Mouse (Mus musculus) embryonic fibroblast, embryonic 13.5 days (primary cell): Measurements from ENCODE around the gene Sun2. TPM values are rescaled to one million over a fixed set of nuclear protein-coding genes. Genes with fewer than 3 reads are reported as not detected.

Source experiments
- H3K27ac ChIP-seq: 2 replicates; pipeline ENCODE4 v1.5.1; 2012; ENCODE audit warnings: low read length, control low read depth, inconsistent platforms; ENCODE audit not compliant: insufficient read depth
- H3K4me1 ChIP-seq: 2 replicates; pipeline ENCODE4 v1.6.1; 2011; ENCODE audit warnings: low read length; ENCODE audit not compliant: control insufficient read depth, insufficient read depth
- H3K4me3 ChIP-seq: 2 replicates; pipeline ENCODE4 v1.5.1; 2011; ENCODE audit warnings: mild to moderate bottlenecking, control low read depth, low read length; ENCODE audit not compliant: insufficient read depth
- CTCF ChIP-seq: IDR thresholded peaks from 2 replicates; pipeline ENCODE4 v1.5.1; 2011; ENCODE audit warnings: mild to moderate bottlenecking, control low read depth, low read length, moderate library complexity, borderline replicate concordance; ENCODE audit not compliant: insufficient read depth
- POLR2A ChIP-seq: IDR thresholded peaks from 2 replicates; pipeline ENCODE4 v1.6.1; 2011; ENCODE audit warnings: low read depth, mild to moderate bottlenecking, control low read depth, low read length, moderate library complexity
- polyA plus RNA-seq: library from polyadenylated mRNA; stranded (reverse); fragments of >200 nt; gene quantifications from 2 replicates; pipeline ENCODE4 v1.2.4, GENCODE M21; 2011; ENCODE audit warnings: low read depth; ENCODE audit not compliant: missing spikeins, insufficient read length

Gene Sun2
- polyA plus RNA-seq, 1 experiment = 43.3 TPM

DNA sequence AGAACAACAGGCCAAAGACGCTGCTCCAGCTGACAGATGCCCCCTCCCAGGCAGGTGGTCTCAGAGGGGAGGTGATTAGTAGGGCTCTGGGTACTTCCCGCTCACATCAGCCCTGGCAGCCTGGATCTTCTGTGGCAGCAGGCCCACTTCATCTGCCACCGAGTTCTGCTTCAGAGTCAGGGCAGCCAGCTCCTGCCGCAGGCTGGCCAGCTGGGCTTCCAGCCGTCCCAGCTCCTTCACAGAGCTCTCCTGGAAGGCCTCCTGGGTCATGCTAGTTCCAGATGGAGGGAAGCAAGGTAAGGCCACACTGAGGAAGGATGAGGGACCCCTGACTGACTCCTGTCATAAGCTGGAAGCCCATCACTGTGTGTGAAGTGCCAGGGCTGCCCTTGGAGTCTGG, 14.0 kb downstream of the Sun2 start:
- Histone ChIP-seq H3K4me1 (no peaks in the 10 kb centered on the region), H3K27ac (no peak overlapping the region), H3K4me3 (no peak overlapping the region)
- TF ChIP-seq CTCF = no peak
- TF ChIP-seq POLR2A = no peak

DNA sequence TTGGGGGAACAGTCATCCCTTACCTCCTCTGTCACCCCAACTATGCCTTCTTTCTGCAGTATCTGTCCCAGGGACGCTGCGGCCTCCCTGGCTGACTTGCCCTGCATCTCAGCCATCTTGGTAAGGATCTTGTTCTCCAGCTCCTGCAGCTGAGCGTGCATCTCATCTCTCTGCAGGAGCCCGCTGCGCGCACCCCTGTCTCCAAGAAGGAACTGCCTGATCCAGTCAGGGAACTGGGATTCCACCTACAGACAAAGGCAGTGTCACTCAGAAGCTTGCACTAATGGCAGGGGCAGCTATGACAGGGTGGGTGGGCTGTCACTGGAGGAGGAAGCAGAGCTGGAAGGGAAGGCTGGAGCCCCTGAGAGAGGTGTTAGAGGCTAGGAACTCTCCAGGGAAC, 14.5 kb downstream of the Sun2 start:
- H3K4me1 ChIP-seq = no peaks in the 10 kb centered on the region
- no peak overlapping the region for H3K4me3 ChIP-seq
- no peak overlapping the region for H3K27ac ChIP-seq
- no peak for TF ChIP-seq POLR2A
- TF ChIP-seq CTCF = no peak

DNA sequence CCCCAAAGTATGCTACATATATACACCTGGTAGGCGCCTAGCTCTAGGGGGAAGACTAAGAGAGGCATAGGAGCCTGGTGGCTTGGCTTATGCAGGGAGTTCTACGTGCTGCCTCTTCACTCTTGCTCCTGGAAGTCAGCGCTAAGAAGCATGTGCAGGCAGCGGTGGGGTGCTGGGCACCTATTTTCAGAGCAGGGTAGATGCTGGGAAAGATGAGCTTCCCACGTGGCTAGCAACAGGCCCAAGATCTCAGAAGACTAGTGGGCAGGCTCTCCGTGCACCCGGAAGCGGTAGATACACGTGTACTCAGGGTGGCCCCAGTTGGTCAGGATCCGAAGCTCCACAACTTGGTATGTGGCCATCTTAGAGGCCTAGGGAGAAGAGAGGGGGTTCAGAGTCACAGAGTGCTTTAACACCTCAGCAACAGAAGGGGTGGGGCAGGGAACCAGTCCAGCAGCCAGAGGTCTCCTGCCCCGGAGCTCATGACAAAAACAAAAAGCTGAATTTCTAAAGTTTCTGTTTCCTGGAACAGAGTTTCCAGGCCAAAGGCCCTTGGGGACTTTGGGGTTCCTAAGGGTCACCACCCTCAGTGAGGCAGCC, 17.0 kb downstream of the Sun2 start:
- Histone ChIP-seq H3K27ac (no peak overlapping the region), H3K4me3 (no peak overlapping the region), H3K4me1 (no peaks in the 10 kb centered on the region)
- TF ChIP-seq POLR2A (no peak), CTCF (no peak)

DNA sequence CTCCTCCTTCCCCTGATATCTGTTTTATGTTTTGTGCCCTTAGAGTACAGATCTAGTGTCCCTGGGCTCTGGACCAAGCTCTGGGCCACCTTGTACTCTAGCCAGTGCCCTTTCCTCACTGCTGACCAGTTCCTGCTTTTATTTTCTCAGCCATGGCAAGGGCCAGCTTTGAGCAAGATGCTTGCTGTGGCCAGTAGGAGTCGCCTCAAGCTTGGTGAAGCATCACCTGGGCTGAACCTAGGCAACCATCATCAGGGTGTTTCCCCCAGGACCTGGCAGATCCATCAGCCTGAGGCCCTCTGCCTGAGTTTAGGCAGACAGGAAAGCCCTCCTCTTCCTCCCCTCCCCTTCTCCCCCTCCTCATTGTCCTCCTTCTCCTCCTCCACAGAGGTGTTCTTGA, 18.9 kb downstream of the Sun2 start:
- TF ChIP-seq CTCF = peak; percentile 62; the same call in 1 of the 2 replicates
- no peak for TF ChIP-seq POLR2A
- no peak overlapping the region for H3K27ac ChIP-seq
- H3K4me3 ChIP-seq = no peak overlapping the region
- H3K4me1 ChIP-seq = no peaks in the 10 kb centered on the region

DNA sequence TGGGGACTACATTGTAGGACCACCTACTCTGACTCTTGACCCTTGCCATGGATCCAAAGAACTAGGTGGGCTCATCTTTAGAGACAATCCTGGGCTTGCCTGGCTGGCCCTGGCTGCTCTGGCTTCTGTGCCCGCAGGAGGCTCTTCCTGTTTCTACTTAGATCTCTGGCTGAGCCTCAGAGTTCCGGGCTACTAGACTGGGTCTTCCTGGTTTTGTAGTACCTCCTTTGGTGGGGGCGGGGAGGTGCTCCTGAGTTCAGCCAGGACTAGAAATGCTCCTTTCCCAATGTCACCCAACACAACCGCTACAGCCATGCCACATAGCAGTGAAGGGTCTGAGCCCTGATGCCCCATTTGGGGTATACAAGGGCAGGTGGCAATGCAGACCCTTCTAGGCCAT, 21.5 kb downstream of the Sun2 start:
- TF ChIP-seq POLR2A = no peak
- no peak for TF ChIP-seq CTCF
- Histone ChIP-seq H3K27ac (no peak overlapping the region), H3K4me1 (no peaks in the 10 kb centered on the region), H3K4me3 (no peak overlapping the region)

DNA sequence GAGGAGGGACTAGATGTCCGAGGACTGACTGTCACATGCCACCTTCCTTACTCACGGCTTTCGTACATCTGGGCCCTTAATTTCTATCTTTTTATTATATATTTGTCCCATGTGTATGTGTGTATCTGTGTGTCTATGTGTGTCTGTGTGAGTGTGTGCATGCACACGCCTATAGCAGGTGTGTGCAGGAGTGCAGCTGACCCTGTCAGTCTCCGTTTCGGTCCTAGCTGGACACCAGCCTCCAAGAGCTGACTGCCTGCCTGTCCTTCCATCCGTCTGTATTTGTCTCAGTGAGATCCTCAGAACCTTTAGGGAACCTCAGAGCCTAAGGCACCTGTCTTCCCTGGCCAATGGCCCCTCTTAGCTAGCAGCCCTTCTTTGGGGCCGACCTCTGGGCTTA, 22.1 kb downstream of the Sun2 start:
- Histone ChIP-seq H3K4me1 (no peaks in the 10 kb centered on the region), H3K27ac (no peak overlapping the region), H3K4me3 (no peak overlapping the region)
- TF ChIP-seq POLR2A = no peak
- no peak for TF ChIP-seq CTCF

DNA sequence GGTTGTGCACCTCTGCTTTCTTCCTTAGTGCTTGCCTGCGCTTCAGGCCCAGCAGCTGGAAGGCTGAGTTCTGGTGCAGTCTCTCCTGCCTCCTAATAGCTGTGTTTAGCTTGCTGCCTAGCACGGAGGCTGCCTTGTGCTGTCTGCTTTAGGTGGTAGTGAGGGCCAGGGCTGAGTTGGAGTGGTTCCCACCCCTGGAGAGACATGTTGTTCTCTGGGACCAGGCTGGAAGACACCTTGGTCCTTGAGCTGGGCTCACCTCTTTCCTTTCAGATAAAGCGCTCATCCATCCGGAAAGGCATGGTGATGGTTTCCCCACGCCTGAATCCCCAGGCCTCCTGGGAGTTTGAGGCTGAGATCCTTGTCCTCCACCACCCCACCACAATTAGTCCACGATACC, 25.6 kb downstream of the Sun2 start:
- no peak overlapping the region for H3K4me3 ChIP-seq
- no peak overlapping the region for H3K27ac ChIP-seq
- H3K4me1 ChIP-seq = no peaks in the 10 kb centered on the region
- TF ChIP-seq CTCF (no peak), POLR2A (no peak)

DNA sequence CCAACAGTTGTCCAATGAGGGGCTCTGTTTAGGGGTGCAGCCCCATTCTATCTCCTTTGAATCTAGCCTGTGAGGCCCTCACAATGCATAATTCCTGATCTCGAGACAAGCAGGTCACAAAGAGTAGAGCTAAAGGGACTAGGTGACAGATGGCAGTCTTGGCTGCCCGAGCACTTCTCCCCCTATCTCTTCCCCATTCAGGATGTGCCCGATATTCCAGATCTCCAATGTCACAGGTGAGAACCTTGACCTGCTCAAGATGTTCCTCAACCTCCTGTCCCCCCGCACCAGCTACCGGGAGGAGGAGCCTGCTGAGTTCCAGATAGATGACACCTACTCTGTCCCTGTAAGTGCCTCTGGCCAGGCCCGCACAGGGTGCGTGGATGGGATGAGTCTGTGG, 26.7 kb downstream of the Sun2 start:
- TF ChIP-seq POLR2A = no peak
- no peak for TF ChIP-seq CTCF
- Histone ChIP-seq H3K4me1 (no peaks in the 10 kb centered on the region), H3K4me3 (no peak overlapping the region), H3K27ac (no peak overlapping the region)

DNA sequence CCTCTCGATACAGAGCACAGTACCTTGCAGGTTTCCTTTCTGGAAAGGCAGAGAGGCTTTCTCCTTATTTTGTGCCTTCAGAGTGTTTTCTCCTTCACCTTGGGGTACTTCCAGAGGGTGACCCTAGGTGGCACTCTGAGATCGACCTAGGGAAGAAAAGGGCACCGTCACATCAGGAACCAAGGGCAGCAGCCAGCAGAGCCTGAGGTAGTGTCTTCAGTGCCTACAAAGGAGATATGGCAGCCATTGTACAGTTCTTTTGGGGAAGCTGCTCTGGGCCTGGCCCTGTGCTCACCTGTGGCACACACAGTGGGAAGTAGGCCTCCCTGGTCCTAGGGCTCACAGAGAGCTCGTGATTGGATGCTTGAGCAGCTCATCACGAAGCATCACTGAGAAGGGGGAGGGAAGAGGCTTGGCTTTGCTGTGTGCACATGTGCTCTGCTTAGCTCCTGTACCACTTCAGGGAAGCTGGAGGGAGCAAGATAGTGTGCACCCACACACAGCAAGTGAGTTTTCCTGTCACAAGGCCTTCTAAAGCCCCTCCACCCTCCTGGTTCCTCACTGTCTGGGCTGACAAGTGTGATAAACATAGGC, 34.0 kb downstream of the Sun2 start:
- no peaks in the 10 kb centered on the region for H3K4me1 ChIP-seq
- no peak overlapping the region for H3K27ac ChIP-seq
- TF ChIP-seq POLR2A (no peak), CTCF (no peak)

DNA sequence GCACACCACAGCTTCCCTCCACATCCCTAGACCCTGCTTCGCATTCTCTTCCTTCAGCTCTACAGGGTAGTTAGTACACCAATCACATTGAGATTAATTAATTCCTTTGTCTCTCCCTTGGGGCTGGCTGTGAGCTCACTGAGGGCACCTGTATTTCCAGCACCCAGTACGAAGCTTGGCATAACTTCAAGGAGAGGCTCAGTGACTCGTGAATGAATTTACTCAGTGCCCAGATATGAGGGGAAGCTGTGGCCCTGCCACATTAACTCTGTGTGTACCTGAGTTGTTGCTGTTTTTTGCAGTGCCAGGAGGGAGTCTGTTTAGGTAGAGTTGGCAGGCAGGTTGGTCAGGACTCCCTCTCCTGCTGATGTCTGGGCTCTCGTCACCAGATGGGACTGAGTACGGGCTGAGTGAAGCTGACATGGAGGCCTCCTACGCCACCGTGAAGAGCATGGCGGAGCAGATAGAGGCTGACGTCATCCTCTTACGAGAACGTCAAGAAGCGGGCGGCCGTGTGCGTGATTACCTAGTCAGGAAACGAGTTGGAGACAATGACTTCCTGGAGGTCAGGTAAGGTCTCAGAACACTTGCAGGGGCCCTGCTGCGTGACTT, 35.6 kb downstream of the Sun2 start:
- no peak overlapping the region for H3K27ac ChIP-seq
- TF ChIP-seq CTCF (no peak), POLR2A (no peak)
- H3K4me1 ChIP-seq = no peaks in the 10 kb centered on the region
- no peak overlapping the region for H3K4me3 ChIP-seq

More for the DNA sequence above, 34.0 kb downstream of the Sun2 start:
- no peak overlapping the region for H3K4me3 ChIP-seq
